Mouse (Mus musculus) retina, embryonic 14.5 days (tissue): ENCODE measurements around the gene Hormad1.
"Not testable (repeated sequence)": the region's sequence is repeated elsewhere in the genome, so short reads cannot be mapped to it uniquely, and the experiment has no call there.

ENCODE experiments used
- DNase-seq: peaks from one replicate; pipeline ENCODE4 v3.0.0-alpha.2; 2015; ENCODE audit warnings: low spot score

The Hormad1 gene

DNA sequence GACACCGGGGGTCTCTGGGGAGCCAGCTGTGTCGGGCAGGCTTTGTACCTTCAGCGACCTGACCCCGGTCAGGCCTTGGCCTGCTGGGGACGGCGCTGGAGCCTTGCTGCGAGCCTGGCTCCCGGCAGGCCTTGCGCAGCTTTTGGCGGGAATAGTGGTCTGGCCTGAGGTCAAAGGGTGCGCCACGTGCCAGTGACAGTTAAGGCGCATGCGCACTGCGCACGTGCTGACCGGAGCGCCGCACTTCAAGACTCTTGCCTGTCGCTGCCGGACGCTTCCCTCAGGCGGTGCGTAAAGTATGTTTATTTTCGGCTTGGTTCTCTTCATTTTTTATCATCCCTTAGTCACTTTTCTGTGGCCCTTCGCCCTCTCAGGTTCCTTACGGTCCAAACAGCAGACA, at the start of gene Hormad1:
Gene Hormad1 (plus strand): TSS at position 241 of the 400 bp plus-strand sequence.
- DNase-seq: no peak

GRCm38 (mm10) chr3:95511611-95512180, 47.8 kb upstream of the Hormad1 start:
- no peak for DNase-seq

DNA sequence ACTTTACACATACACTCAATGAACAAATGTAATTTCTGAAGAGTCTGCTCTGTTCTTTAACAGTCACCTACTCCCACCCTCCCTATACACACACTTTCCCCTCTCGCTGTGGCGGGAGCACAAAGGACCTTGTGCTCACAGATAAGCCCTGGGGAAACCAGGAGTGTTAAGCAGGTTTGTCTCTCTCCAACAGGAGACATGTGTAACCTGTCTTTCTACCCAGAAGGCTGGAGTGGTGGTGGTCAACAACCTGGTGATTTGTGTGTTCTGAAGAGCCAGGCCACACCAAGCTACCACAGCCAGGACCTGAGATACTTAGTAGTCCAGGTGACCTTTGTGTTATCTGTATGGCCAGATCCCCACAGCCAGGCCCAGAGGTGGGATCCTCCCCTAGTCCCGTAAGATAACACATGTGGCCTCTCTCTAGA, 42.8 kb upstream of the Hormad1 start:
- no peak for DNase-seq

DNA sequence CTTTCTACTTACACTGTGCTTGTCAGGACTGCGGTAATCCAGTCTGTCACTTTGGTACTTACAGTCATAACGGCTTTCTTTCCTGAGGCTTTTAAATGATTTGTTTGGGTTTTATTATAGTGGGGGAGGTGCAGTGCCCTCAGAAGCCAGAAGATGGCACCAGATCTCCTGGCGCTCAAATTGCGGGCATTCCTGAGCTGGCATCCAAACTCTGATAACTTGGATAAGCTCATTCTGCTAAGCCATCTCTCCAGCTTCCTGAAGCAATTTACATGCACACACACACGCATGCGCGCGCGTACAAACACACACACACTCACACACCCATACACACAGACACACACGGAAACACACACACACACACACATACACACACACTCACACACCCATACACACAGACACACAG, 42.0 kb upstream of the Hormad1 start:
- peak; percentile 84 for DNase-seq

- DNase-seq: no peak
Observed at GRCm38 (mm10) chr3:95518891-95519290, 40.6 kb upstream of the Hormad1 start.

- DNase-seq: no peak
Observed at GRCm38 (mm10) chr3:95519315-95519714, 40.2 kb upstream of the Hormad1 start.

GRCm38 (mm10) chr3:95520100-95520499, 39.4 kb upstream of the Hormad1 start:
- DNase-seq: no peak

DNA sequence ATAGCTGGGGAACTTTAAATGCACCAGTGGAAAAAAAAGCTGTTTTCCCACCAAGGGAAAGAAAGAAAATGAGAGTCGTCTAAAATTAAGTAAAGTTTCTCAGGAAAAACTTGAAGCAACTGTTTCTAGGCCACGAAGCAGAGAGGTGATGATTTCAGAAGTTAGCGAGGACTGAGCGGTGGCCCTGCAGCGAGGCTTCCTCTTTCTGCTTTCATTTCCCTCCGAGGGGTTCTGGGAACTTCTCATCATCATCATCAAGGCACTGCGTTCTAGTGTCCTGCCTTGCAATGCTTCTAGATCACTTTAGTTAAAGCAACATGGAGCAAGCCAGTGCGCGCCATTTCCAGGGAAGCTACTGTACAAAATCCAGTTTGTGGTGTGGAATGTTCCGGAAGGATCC, 38.3 kb upstream of the Hormad1 start:
- no peak for DNase-seq

DNA sequence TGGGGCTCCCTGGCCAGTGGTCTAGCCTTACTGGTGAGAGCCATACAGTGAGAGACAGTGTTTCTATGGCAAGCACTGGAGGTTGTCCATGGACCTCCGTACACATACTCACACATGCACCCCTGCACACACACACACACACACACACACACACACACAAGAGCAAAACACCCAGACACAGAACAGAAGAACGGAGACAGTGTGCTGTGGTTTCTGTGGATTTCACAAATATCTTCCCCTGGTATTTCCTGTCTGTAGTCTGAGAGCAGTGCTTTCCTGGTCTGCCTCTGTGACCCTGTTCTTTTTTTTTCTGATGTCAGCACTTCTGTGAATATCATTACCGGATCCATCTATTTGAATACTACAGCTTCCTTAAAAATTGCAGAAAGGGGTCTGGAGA, 35.8 kb upstream of the Hormad1 start:
- DNase-seq: no peak

DNA sequence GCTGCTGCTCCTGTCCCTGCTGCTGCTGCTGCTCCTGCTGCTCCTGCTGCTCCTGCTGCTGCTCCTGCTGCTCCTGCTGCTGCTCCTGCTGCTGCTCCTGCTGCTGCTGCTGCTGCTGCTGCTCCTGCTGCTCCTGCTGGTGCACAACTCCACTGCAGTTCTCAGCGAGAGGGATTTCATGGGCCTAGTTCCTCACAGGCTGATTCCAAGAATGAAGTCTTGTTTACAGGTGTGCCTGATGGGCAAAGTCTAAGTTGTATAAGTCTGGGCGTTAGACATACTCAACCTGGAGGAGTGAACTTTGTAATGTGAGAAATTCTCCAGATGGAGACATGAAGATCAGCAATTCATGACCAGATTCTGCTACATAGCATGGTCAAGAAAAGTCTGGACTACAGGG, 34.8 kb upstream of the Hormad1 start:
- no peak for DNase-seq

GRCm38 (mm10) chr3:95526111-95526510, 33.4 kb upstream of the Hormad1 start:
- no peak for DNase-seq

DNA sequence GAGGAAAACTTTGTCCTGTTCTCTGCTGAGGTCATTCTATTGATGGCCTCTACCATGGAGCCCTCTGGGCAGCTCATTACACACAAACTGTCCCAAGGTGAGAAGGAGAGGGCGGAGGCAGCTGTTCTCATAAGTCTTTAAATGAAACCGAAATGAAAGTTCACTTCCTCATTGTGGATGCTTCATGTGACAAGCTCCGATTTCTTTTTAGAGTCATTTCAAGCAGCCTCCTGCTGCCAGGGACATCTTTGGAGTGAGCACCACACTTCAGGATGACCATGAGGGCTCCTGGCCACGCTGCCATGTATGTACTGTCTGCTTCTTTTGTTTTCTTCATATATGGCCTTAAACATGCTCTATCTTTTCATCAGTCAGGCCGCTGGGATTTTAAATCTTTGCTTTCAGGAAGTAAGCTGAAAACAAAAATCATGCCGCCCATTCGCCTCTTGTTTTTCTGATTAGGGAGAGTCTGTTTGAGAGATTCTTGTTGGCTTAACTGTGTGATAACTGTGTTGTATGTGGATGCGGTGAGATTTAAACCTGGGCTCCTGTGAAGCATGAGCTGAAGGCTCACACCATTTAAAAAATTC, 32.8 kb upstream of the Hormad1 start, which contains the start of gene Ctss:
Gene Ctss (plus strand): TSS at position 165 of the 590 bp plus-strand sequence.
- no peak for DNase-seq

GRCm38 (mm10) chr3:95529814-95530213, 29.7 kb upstream of the Hormad1 start:
- DNase-seq: no peak

- DNase-seq: no peak
Observed at GRCm38 (mm10) chr3:95531025-95531424, 28.5 kb upstream of the Hormad1 start.

- DNase-seq: no peak
Observed at GRCm38 (mm10) chr3:95533364-95533763, 26.1 kb upstream of the Hormad1 start.

DNA sequence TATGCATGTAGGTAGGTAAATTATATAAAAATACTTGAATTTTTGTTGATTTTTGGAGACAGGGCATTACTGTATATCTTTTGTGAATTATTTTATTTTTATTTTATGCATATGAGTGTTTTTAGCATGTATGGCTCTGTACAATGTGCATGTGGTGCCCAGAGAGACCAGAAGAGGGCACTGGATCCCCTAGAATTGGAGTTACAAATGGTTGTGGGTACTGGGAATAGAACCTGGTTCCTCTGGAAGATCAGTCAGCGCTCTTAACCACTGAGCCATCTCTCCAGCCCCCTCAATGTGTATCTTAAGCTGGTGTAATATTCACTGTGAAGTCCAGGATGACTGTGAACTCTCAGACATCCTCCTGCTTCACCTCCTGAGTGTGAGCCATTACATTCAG, 24.6 kb upstream of the Hormad1 start:
- DNase-seq: no peak

GRCm38 (mm10) chr3:95538936-95539335, 20.5 kb upstream of the Hormad1 start:
- no peak for DNase-seq

GRCm38 (mm10) chr3:95539837-95540236, 19.6 kb upstream of the Hormad1 start:
- DNase-seq: no peak

GRCm38 (mm10) chr3:95541186-95541585, 18.3 kb upstream of the Hormad1 start:
- not testable (repeated sequence) for DNase-seq

GRCm38 (mm10) chr3:95542171-95542570, 17.3 kb upstream of the Hormad1 start:
- DNase-seq: no peak

DNA sequence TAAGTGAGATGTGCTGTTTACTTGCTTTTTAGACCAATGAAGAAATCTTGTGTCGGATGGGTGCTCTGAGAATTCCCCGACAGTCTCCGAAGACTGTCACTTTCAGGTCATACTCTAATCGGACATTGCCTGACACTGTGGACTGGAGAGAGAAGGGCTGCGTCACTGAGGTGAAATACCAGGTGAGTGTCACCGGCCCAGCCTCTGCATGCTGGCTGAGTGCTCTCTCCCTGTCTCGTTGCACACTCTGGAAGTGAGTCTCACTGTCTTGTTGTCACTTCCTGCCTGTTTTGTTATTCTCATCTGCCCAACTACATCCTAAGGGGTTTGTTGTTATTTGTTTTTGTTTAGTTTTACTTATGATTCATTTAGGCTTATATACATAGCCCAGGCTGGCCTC, 16.5 kb upstream of the Hormad1 start:
- no peak for DNase-seq

- DNase-seq: no peak
Observed at GRCm38 (mm10) chr3:95550176-95550575, 9.3 kb upstream of the Hormad1 start.

- no peak for DNase-seq
Observed at GRCm38 (mm10) chr3:95553986-95554385, 5.5 kb upstream of the Hormad1 start.

DNA sequence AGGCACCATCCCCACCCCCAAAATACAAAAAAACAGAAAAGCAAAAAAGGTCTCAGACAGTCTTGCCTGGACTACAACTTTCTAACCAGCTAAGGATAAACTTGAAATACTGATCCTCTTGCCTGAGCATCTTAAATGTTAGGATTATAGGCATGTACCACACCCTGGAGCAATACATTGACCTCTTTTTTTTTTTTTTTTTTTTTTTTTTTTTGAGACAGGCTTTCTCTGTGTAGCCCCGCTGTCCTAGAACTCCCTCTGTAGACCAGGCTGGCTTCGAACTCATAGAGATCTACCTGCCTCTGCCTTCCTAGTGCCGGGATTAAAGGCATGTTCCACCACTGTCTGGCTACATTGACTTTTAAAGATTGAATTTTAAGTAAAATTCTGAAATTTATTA, 1.3 kb downstream of the Hormad1 start:
- no peak for DNase-seq
